In genomic region chr1:82803608-82804007, GRCm38 (mm10) we compare ENCODE assay signal across 11 mouse cellular contexts. TPM values are rescaled to one million over a fixed set of nuclear protein-coding genes. Genes with fewer than 3 reads are reported as not detected.
DNase-seq lines count a peak whose midpoint lies in the region; ATAC-seq and TF ChIP-seq lines count a peak whose summit lies in the region.
"Had no signal": no experiment of that assay in that cellular context is flagged by ENCODE, and none has a peak within 500 bp of the region (broad histone marks: within the 10 kb centered on the region; RNA-seq: fewer than 3 reads in every experiment).

No protein-coding gene starts in this region.

- no peak overlapping the region for H3K27ac ChIP-seq in MEL (ENCODE audit: control insufficient read depth, low read depth, low read length)
- H3K27ac ChIP-seq in embryonic fibroblast, embryonic 13.5 days (ENCODE audit: insufficient read depth, low read length) = no peak overlapping the region
- H3K27ac ChIP-seq in stomach, postnatal 0 days (replicated peaks) = no peak overlapping the region

- no peaks in the 10 kb centered on the region for H3K79me2 ChIP-seq in MEL (ENCODE audit: control insufficient read depth, insufficient read depth, low read length, poor library complexity)

- no peak overlapping the region for H3K9ac ChIP-seq in MEL (ENCODE audit: control insufficient read depth, low read depth, low read length, poor library complexity, severe bottlenecking)
- H3K9ac ChIP-seq in stomach, postnatal 0 days (ENCODE audit: low read length) = no peak overlapping the region

- peak; percentile 92 for TF ChIP-seq RAD21 in MEL (IDR thresholded peaks at IDR 0.05; ENCODE audit: low read depth, low read length)

- no peak for ATAC-seq in stomach, postnatal 0 days (ENCODE audit: low FRiP score, low TSS enrichment)

- H3K4me1 ChIP-seq in MEL (ENCODE audit: control insufficient read depth in 1 of 2, insufficient read depth in 2 of 2, low read length in 2 of 2) = no peaks in the 10 kb centered on the region
- H3K4me1 ChIP-seq in embryonic fibroblast, embryonic 13.5 days (ENCODE audit: control insufficient read depth, insufficient read depth, low read length) = peaks cover 9% of the 10 kb centered on the region
- no peaks in the 10 kb centered on the region for H3K4me1 ChIP-seq in stomach, postnatal 0 days (replicated peaks; ENCODE audit: control insufficient read depth, insufficient read depth)

- no peaks in the 10 kb centered on the region for H3K36me3 ChIP-seq in MEL (ENCODE audit: control insufficient read depth in 1 of 2, insufficient read depth in 2 of 2, low read length in 2 of 2)
- H3K36me3 ChIP-seq in stomach, postnatal 0 days (ENCODE audit: control insufficient read depth, insufficient read depth, low read length) = no peaks in the 10 kb centered on the region

- H3K27me3 ChIP-seq in MEL (ENCODE audit: control insufficient read depth in 1 of 2, insufficient read depth in 2 of 2, low read length in 2 of 2) = no peaks in the 10 kb centered on the region
- H3K27me3 ChIP-seq in stomach, postnatal 0 days (ENCODE audit: control insufficient read depth, insufficient read depth, low read length) = no peaks in the 10 kb centered on the region

- peak; percentile 76 to 93 (median 86) for TF ChIP-seq CTCF in MEL (IDR thresholded peaks at IDR 0.05 in 2 of 3, conservative IDR thresholded peaks at IDR 0.05 in 1 of 3; ENCODE audit: control insufficient read depth in 1 of 3, insufficient read depth in 1 of 3, low read depth in 2 of 3, low read length in 3 of 3, poor library complexity in 1 of 3, severe bottlenecking in 1 of 3)
- TF ChIP-seq CTCF in embryonic fibroblast, embryonic 13.5 days (IDR thresholded peaks at IDR 0.05; ENCODE audit: borderline replicate concordance, insufficient read depth, low read length) = peak; percentile 41; the same call in 1 of the 2 replicates
- peak; percentile 68 for TF ChIP-seq CTCF in stomach, postnatal 0 days (IDR thresholded peaks at IDR 0.05; ENCODE audit: low read depth)

- H3K4me2 ChIP-seq in stomach, postnatal 0 days (replicated peaks; ENCODE audit: low read depth) = no peak overlapping the region

- 83% methylated on average over 7 of the region's 7 CpGs for WGBS in stomach, postnatal 0 days

- DNase-seq in spleen, adult 12 weeks (ENCODE audit: low spot score) = peak; percentile 29
- DNase-seq in spleen, adult 18-20 months = no peak
- peak; percentile 72 for DNase-seq in MEL (ENCODE audit: low read depth, low spot score)
- peak; percentile 49 for DNase-seq in stomach, postnatal 0 days (ENCODE audit: low spot score)
- DNase-seq in embryo, embryonic 11 days = no peak
- DNase-seq in urinary bladder, postnatal 14 days (ENCODE audit: low spot score) = no peak
- DNase-seq: heart, postnatal 14 days; layer of hippocampus, postnatal 36 days; right cerebral cortex, adult 18-20 months had no signal

- H3K4me3 ChIP-seq in MEL (ENCODE audit: control insufficient read depth in 1 of 2, insufficient read depth in 1 of 2, low read depth in 2 of 2, low read length in 2 of 2) = no peak overlapping the region
- no peak overlapping the region for H3K4me3 ChIP-seq in embryonic fibroblast, embryonic 13.5 days (ENCODE audit: insufficient read depth, low read length)
- no peak overlapping the region for H3K4me3 ChIP-seq in stomach, postnatal 0 days (ENCODE audit: low read depth, low read length)

- no peaks in the 10 kb centered on the region for H3K9me3 ChIP-seq in MEL (replicated peaks; ENCODE audit: insufficient read depth, low read length)
- no peaks in the 10 kb centered on the region for H3K9me3 ChIP-seq in stomach, postnatal 0 days (ENCODE audit: control insufficient read depth, low read length)

- no peak for TF ChIP-seq POLR2A in MEL (IDR thresholded peaks at IDR 0.05; ENCODE audit: control insufficient read depth in 1 of 2, insufficient read depth in 1 of 2, low read depth in 1 of 2, low read length in 2 of 2, poor library complexity in 1 of 2)
- no peak for TF ChIP-seq POLR2A in embryonic fibroblast, embryonic 13.5 days (IDR thresholded peaks at IDR 0.05; ENCODE audit: low read depth, low read length)

- no peak for TF ChIP-seq EP300 in MEL (IDR thresholded peaks at IDR 0.05; ENCODE audit: low read depth in 1 of 2, low read length in 2 of 2)
- TF ChIP-seq EP300 in stomach, postnatal 0 days (optimal IDR thresholded peaks at IDR 0.05) = no peak

TF ChIP-seq in MEL, 35 proteins besides CTCF, POLR2A, EP300 and RAD21:
- TF ChIP-seq SMC3 (IDR thresholded peaks at IDR 0.05; ENCODE audit: low read depth, low read length) = peak; percentile 94
- TF ChIP-seq TBP (IDR thresholded peaks at IDR 0.05; ENCODE audit: low read depth, low read length) = no peak
- peak; percentile 91 for TF ChIP-seq ZC3H11A (IDR thresholded peaks at IDR 0.05; ENCODE audit: low read depth, low read length)

RNA-seq across cellular contexts. Expression of gene Gm47791, which starts 32.6 kb away (rescaled TPM):
- not detected in 2 replicates for total RNA-seq in MEL (2012; rRNA removed)
- polyA plus RNA-seq in MEL (2012; ENCODE audit: insufficient read depth in 1 of 2, insufficient read length in 2 of 2, low read depth in 1 of 2, low replicate concordance in 2 of 2, missing spikeins in 1 of 2) = not detected
- polyA plus RNA-seq in embryonic fibroblast, embryonic 13.5 days (2011; ENCODE audit: insufficient read length, low read depth, missing spikeins) = not detected in 2 replicates
- polyA plus RNA-seq in stomach, postnatal 0 days (2015; fragmentation: Nextera tagmentation; extraction: Ambion mirVana) = not detected in 2 replicates
- total RNA-seq: heart, postnatal 14 days; layer of hippocampus, postnatal 36 days had no signal
- polyA plus RNA-seq: embryonic facial prominence, embryonic 11.5 days had no signal

RNA-seq across cellular contexts. Expression of gene Tm4sf20, which starts 35.3 kb away (rescaled TPM):
- not detected in 2 replicates for total RNA-seq in MEL (2012; rRNA removed)
- polyA plus RNA-seq in MEL (2012; ENCODE audit: insufficient read depth in 1 of 2, insufficient read length in 2 of 2, low read depth in 1 of 2, low replicate concordance in 2 of 2, missing spikeins in 1 of 2) = not detected
- polyA plus RNA-seq in embryonic fibroblast, embryonic 13.5 days (2011; ENCODE audit: insufficient read length, low read depth, missing spikeins) = not detected in 2 replicates
- 0.21 and 1.0 TPM in 2 replicates for polyA plus RNA-seq in stomach, postnatal 0 days (2015; fragmentation: Nextera tagmentation; extraction: Ambion mirVana)
- total RNA-seq: heart, postnatal 14 days; layer of hippocampus, postnatal 36 days had no signal
- polyA plus RNA-seq: embryonic facial prominence, embryonic 11.5 days had no signal

RNA-seq across cellular contexts. Expression of gene Agfg1, which starts 35.7 kb away (rescaled TPM):
- 34.1 and 38.2 TPM in 2 replicates for total RNA-seq in MEL (2012; rRNA removed)
- 10 to 100 TPM in 1 of 2 experiments, not detected in 1; 58.6 TPM for polyA plus RNA-seq in MEL (2012; ENCODE audit: insufficient read depth in 1 of 2, insufficient read length in 2 of 2, low read depth in 1 of 2, low replicate concordance in 2 of 2, missing spikeins in 1 of 2)
- polyA plus RNA-seq in embryonic fibroblast, embryonic 13.5 days (2011; ENCODE audit: insufficient read length, low read depth, missing spikeins) = 75.1 and 77.5 TPM in 2 replicates
- 18.2 and 18.8 TPM in 2 replicates for polyA plus RNA-seq in stomach, postnatal 0 days (2015; fragmentation: Nextera tagmentation; extraction: Ambion mirVana)

Comparison
In these comparisons a context has a peak if more than half of its experiments do, and no peak if none do; other contexts are left out.
1. DNase-seq: peak in spleen, adult 12 weeks (single experiment), MEL (single experiment) and stomach, postnatal 0 days (single experiment); none in spleen, adult 18-20 months (0 of 2), embryo, embryonic 11 days (single experiment) and urinary bladder, postnatal 14 days (single experiment).
2. Peak in every context shown above with its lines, with median percentiles within 50 percentile points of each other: CTCF ChIP-seq.